20 mouse cellular contexts compared by ENCODE assay signal in genomic region chr7:49316600-49316999, GRCm38 (mm10).
"Had no signal": no experiment of that assay in that cellular context is flagged by ENCODE, and none has a peak within 500 bp of the region (broad histone marks: within the 10 kb centered on the region; RNA-seq: fewer than 3 reads in every experiment).

No protein-coding gene starts in this region.

- H3K36me3 ChIP-seq: liver, embryonic 13.5 days; midbrain, embryonic 13.5 days; neural tube, embryonic 13.5 days had no signal

- ATAC-seq: midbrain, embryonic 13.5 days; midbrain, embryonic 16.5 days had no signal

- H3K9ac ChIP-seq: liver, embryonic 13.5 days; lung, embryonic 14.5 days; midbrain, embryonic 13.5 days; neural tube, embryonic 13.5 days had no signal

- H3K4me2 ChIP-seq: liver, embryonic 13.5 days; lung, embryonic 14.5 days; midbrain, embryonic 13.5 days; neural tube, embryonic 13.5 days had no signal

- H3K27me3 ChIP-seq: liver, embryonic 13.5 days; midbrain, embryonic 13.5 days; neural tube, embryonic 13.5 days had no signal

- H3K9me3 ChIP-seq: liver, embryonic 13.5 days; midbrain, embryonic 13.5 days; neural tube, embryonic 13.5 days had no signal

- H3K4me3 ChIP-seq: left cerebral cortex, adult 2 months; liver, embryonic 13.5 days; midbrain, embryonic 10.5 days; midbrain, embryonic 13.5 days; myocyte; neural tube, embryonic 13.5 days had no signal

- DNase-seq: kidney, adult 2 months; kidney, postnatal 25 days; layer of hippocampus, postnatal 36 days; liver, embryonic 13.5 days; lung, embryonic 14.5 days; lung, postnatal 10 days; retina, postnatal 1 day; right cerebral cortex, postnatal 4 days; thymus, adult 2 months; thymus, postnatal 14 days; thymus, postnatal 4 days had no signal

- H3K27ac ChIP-seq: kidney, postnatal 0 days; left cerebral cortex, adult 2 months; liver, embryonic 13.5 days; macrophage; midbrain, embryonic 10.5 days; midbrain, embryonic 13.5 days; neural tube, embryonic 13.5 days; stomach, postnatal 0 days had no signal
